Mouse (Mus musculus) kidney, postnatal 14 days (tissue): ENCODE measurements at regions not wholly inside any gene's neighbourhood (a gene's known extent, or its start where the extent isn't known, plus 50 kb on each side); places are given as distances from the start of the nearest gene placed in this dataset.
A peak's percentile ranks its signal among the peaks of the same experiment; 100 is the strongest.

Source experiments
- DNase-seq: peaks from one replicate; pipeline ENCODE4 v3.0.0; 2022; ENCODE audit warnings: mixed read lengths

GRCm38 (mm10) chr16:93003830-93004229 lies 177.9 kb upstream of the Runx1 start:
- DNase-seq: no peak

- no peak for DNase-seq
Measured at GRCm38 (mm10) chr16:92998689-92999088, 172.7 kb upstream of the Runx1 start.

GRCm38 (mm10) chr16:92997636-92998035 lies 171.7 kb upstream of the Runx1 start:
- no peak for DNase-seq

- no peak for DNase-seq
Measured at GRCm38 (mm10) chr16:92995993-92996350, 170.0 kb upstream of the Runx1 start.

- no peak for DNase-seq
Measured at GRCm38 (mm10) chr16:92995132-92995992, 169.4 kb upstream of the Runx1 start.

GRCm38 (mm10) chr16:92992876-92993275 lies 166.9 kb upstream of the Runx1 start:
- DNase-seq: no peak

GRCm38 (mm10) chr16:92991405-92991804 lies 165.5 kb upstream of the Runx1 start:
- no peak for DNase-seq

GRCm38 (mm10) chr16:92988416-92988815 lies 162.5 kb upstream of the Runx1 start:
- DNase-seq: no peak

GRCm38 (mm10) chr16:92988000-92988399 lies 162.1 kb upstream of the Runx1 start:
- DNase-seq: no peak

GRCm38 (mm10) chr16:92985768-92986167 lies 159.8 kb upstream of the Runx1 start:
- DNase-seq: no peak

- no peak for DNase-seq
Measured at GRCm38 (mm10) chr16:92982934-92983333, 157.0 kb upstream of the Runx1 start.

GRCm38 (mm10) chr16:92979620-92980330 lies 153.8 kb upstream of the Runx1 start:
- no peak for DNase-seq

- DNase-seq: peak; percentile 9
Measured at GRCm38 (mm10) chr16:92976097-92976496, 150.1 kb upstream of the Runx1 start.

GRCm38 (mm10) chr16:92975090-92975489 lies 149.1 kb upstream of the Runx1 start:
- no peak for DNase-seq

GRCm38 (mm10) chr16:92972681-92973080 lies 146.7 kb upstream of the Runx1 start:
- DNase-seq: no peak

GRCm38 (mm10) chr16:92971956-92972355 lies 146.0 kb upstream of the Runx1 start:
- no peak for DNase-seq

GRCm38 (mm10) chr16:92970587-92970986 lies 144.6 kb upstream of the Runx1 start:
- no peak for DNase-seq

- no peak for DNase-seq
Measured at GRCm38 (mm10) chr16:92969036-92969435, 143.1 kb upstream of the Runx1 start.

- no peak for DNase-seq
Measured at GRCm38 (mm10) chr16:92966069-92966866, 140.3 kb upstream of the Runx1 start.

GRCm38 (mm10) chr16:92965651-92966050 lies 139.7 kb upstream of the Runx1 start:
- no peak for DNase-seq

- no peak for DNase-seq
Measured at GRCm38 (mm10) chr16:92963582-92963981, 137.6 kb upstream of the Runx1 start.

GRCm38 (mm10) chr16:92961361-92961760 lies 135.4 kb upstream of the Runx1 start:
- no peak for DNase-seq

- no peak for DNase-seq
Measured at GRCm38 (mm10) chr16:92960740-92961139, 134.8 kb upstream of the Runx1 start.
